Mouse (Mus musculus) left cerebral cortex, postnatal 10 days (tissue): ENCODE measurements around the gene Krtap12-1. TPM values are rescaled to one million over a fixed set of nuclear protein-coding genes. Genes with fewer than 3 reads are reported as not detected.
A peak's percentile ranks its signal among the peaks of the same experiment; 100 is the strongest.
"Not testable (repeated sequence)": the region's sequence is repeated elsewhere in the genome, so short reads cannot be mapped to it uniquely, and the experiment has no call there.

ENCODE experiments used
- DNase-seq, 2 experiments: peaks; one replicate each; pipeline ENCODE4 v3.0.0; 2021 to 2022; ENCODE audit warnings: low spot score in 2 of 2, mixed read lengths in 1 of 2; ENCODE audit errors: extremely low spot score in 1 of 2
- intact Hi-C: fragments of 180-260 bp; cut with DNase I; formaldehyde crosslinking; loops from one replicate; pipeline ENCODE4 v1.15.1; 2025
- total RNA-seq, 2 experiments: library from RNA; stranded (reverse); gene quantifications; 2 replicates each; pipeline ENCODE4 v1.2.3; 2021

Krtap12-1 gene
- not detected for total RNA-seq

- intact Hi-C loops, DNase-seq: not testable (repeated sequence)
Observed at GRCm38 (mm10) chr10:77720299-77720698, at the start of gene Krtap12-1. TSS of gene Krtap12-1 (plus strand) at chr10:77720599.

GRCm38 (mm10) chr10:77670710-77671109 is 49.7 kb upstream of the Krtap12-1 start:
- intact Hi-C loops: no loop called here
- DNase-seq: no peak

GRCm38 (mm10) chr10:77671519-77671918 is 48.9 kb upstream of the Krtap12-1 start:
- no peak for DNase-seq
- intact Hi-C loops: no loop called here

GRCm38 (mm10) chr10:77673765-77674164 is 46.6 kb upstream of the Krtap12-1 start:
- no peak for DNase-seq
- intact Hi-C loops: no loop called here

GRCm38 (mm10) chr10:77677562-77677961 is 42.8 kb upstream of the Krtap12-1 start:
- intact Hi-C loops: no loop called here

GRCm38 (mm10) chr10:77682994-77683393 is 37.4 kb upstream of the Krtap12-1 start:
- DNase-seq: no peak
- intact Hi-C loops: no loop called here

More at GRCm38 (mm10) chr10:77677562-77677961, 42.8 kb upstream of the Krtap12-1 start:
- peak in 1 of 2 experiments; percentile 33 for DNase-seq

- intact Hi-C loops: no loop called here
- no peak for DNase-seq
Observed at GRCm38 (mm10) chr10:77684181-77684580, 36.2 kb upstream of the Krtap12-1 start.

GRCm38 (mm10) chr10:77685895-77686664 is 34.3 kb upstream of the Krtap12-1 start, which contains the start of gene Tspear:
TSS of gene Tspear (plus strand) at chr10:77686569.
- DNase-seq: no peak
- intact Hi-C loops: no loop called here

- no peak for DNase-seq
- intact Hi-C loops: no loop called here
Observed at GRCm38 (mm10) chr10:77687021-77687420, 33.4 kb upstream of the Krtap12-1 start.

GRCm38 (mm10) chr10:77690356-77690807 is 30.0 kb upstream of the Krtap12-1 start, which contains the start of gene Gm19402:
TSS of gene Gm19402 (minus strand) at chr10:77690757.
- DNase-seq, intact Hi-C loops: not testable (repeated sequence)

GRCm38 (mm10) chr10:77697133-77697532 is 23.3 kb upstream of the Krtap12-1 start, which contains the start of gene Gm9508:
TSS of gene Gm9508 (minus strand) at chr10:77697233.
- intact Hi-C loops: no loop called here
- DNase-seq: no peak

GRCm38 (mm10) chr10:77706326-77706725 is 14.1 kb upstream of the Krtap12-1 start, which contains the start of gene Gm10272:
TSS of gene Gm10272 (plus strand) at chr10:77706626.
- intact Hi-C loops: no loop called here
- no peak for DNase-seq

GRCm38 (mm10) chr10:77709831-77710230 is 10.6 kb upstream of the Krtap12-1 start:
- no peak for DNase-seq
- intact Hi-C loops: no loop called here

- DNase-seq, intact Hi-C loops: not testable (repeated sequence)
Observed at GRCm38 (mm10) chr10:77711157-77711556, 9.2 kb upstream of the Krtap12-1 start, which contains the start of gene Gm10024. TSS of gene Gm10024 (plus strand) at chr10:77711457.

- no peak for DNase-seq
- intact Hi-C loops: no loop called here
Observed at GRCm38 (mm10) chr10:77713734-77714133, 6.7 kb upstream of the Krtap12-1 start.

GRCm38 (mm10) chr10:77715507-77715906 is 4.9 kb upstream of the Krtap12-1 start, which contains the start of gene Gm10142:
TSS of gene Gm10142 (plus strand) at chr10:77715807.
- DNase-seq: no peak
- intact Hi-C loops: no loop called here

- intact Hi-C loops: no loop called here
- no peak for DNase-seq
Observed at GRCm38 (mm10) chr10:77724855-77725254, 4.5 kb downstream of the Krtap12-1 start.

- intact Hi-C loops: no loop called here
Observed at GRCm38 (mm10) chr10:77726186-77726585, 5.8 kb downstream of the Krtap12-1 start, which contains the start of gene Gm10100. TSS of gene Gm10100 (plus strand) at chr10:77726486.

GRCm38 (mm10) chr10:77728280-77728679 is 7.9 kb downstream of the Krtap12-1 start:
- no peak for DNase-seq
- intact Hi-C loops: no loop called here

More at GRCm38 (mm10) chr10:77726186-77726585, 5.8 kb downstream of the Krtap12-1 start, which contains the start of gene Gm10100:
- no peak for DNase-seq

GRCm38 (mm10) chr10:77729241-77729640 is 8.8 kb downstream of the Krtap12-1 start:
- DNase-seq: no peak
- intact Hi-C loops: no loop called here
